Mouse (Mus musculus) layer of hippocampus, postnatal 36 days (tissue): ENCODE measurements around the gene Sun2. TPM values are rescaled to one million over a fixed set of nuclear protein-coding genes. Genes with fewer than 3 reads are reported as not detected.

Source experiments
- DNase-seq, 2 experiments: peaks; one replicate each; pipeline ENCODE4 v3.0.0; 2022
- total RNA-seq, 2 experiments: library from RNA; stranded (reverse); gene quantifications; 2 replicates each; pipeline ENCODE4 v1.2.3; 2021

Gene Sun2
- total RNA-seq, 2 experiments from 2014 or later, result 25.3 to 31.9 TPM

GRCm38 (mm10) chr15:79685141-79685641, 57.1 kb downstream of the Sun2 start:
- DNase-seq, result no peak

- no peak for DNase-seq
These were observed 57.7 kb downstream of the Sun2 start for GRCm38 (mm10) chr15:79684616-79685015.

- DNase-seq, result no peak
These were observed 58.5 kb downstream of the Sun2 start for GRCm38 (mm10) chr15:79683707-79684465.

- no peak for DNase-seq
These were observed 59.2 kb downstream of the Sun2 start for GRCm38 (mm10) chr15:79683146-79683545.

- DNase-seq, result no peak
These were observed 60.4 kb downstream of the Sun2 start for GRCm38 (mm10) chr15:79681973-79682372.

- DNase-seq, result no peak
These were observed 64.4 kb downstream of the Sun2 start for GRCm38 (mm10) chr15:79677936-79678335.

Other genes starting within 250 kb of the Sun2 start
- 10 to 100 TPM; 69.5 to 75.8 TPM for gene Kcnj4, start 237.3 kb downstream of the Sun2 start, total RNA-seq
- gene Kdelr3, start 226.1 kb downstream of the Sun2 start, total RNA-seq, result under 1 TPM in 1 of 2 experiments, not detected in 1; 0.32 TPM
- 100 to 1,000 TPM; 311 to 331 TPM for gene Ddx17, start 195.8 kb downstream of the Sun2 start, total RNA-seq
- gene Dmc1, start 137.4 kb downstream of the Sun2 start, total RNA-seq, result 1 to 10 TPM; 1.1 to 2.2 TPM
- gene Fam227a, start 83.6 kb downstream of the Sun2 start, total RNA-seq, result 10 to 100 TPM in 1 of 2 experiments, 1 to 10 TPM in 1; 9.7 to 16.0 TPM
- gene Cby1, start 83.3 kb downstream of the Sun2 start, total RNA-seq, result 10 to 100 TPM; 43.2 to 44.3 TPM
- 100 to 1,000 TPM; 101 to 108 TPM for gene Tomm22, start 71.7 kb downstream of the Sun2 start, total RNA-seq
- gene Josd1, start 54.6 kb downstream of the Sun2 start, total RNA-seq, result 10 to 100 TPM; 48.4 to 50.1 TPM
- gene Gtpbp1, start 51.7 kb downstream of the Sun2 start, total RNA-seq, result 10 to 100 TPM; 48.6 to 51.6 TPM
- gene Dnal4, start 35.3 kb upstream of the Sun2 start, total RNA-seq, result 10 to 100 TPM; 52.4 to 53.3 TPM
- 100 to 1,000 TPM; 729 to 800 TPM for gene Nptxr, start 62.2 kb upstream of the Sun2 start, total RNA-seq
- 10 to 100 TPM in 1 of 2 experiments, 1 to 10 TPM in 1; 5.8 to 10.8 TPM for gene Npcd, start 91.7 kb upstream of the Sun2 start, total RNA-seq
- gene Cbx6, start 92.2 kb upstream of the Sun2 start, total RNA-seq, result 100 to 1,000 TPM; 335 to 366 TPM
- gene Apobec3, start 149.1 kb upstream of the Sun2 start, total RNA-seq, result 1 to 10 TPM; 3.9 to 6.7 TPM
- 10 to 100 TPM; 40.4 to 44.8 TPM for gene Cbx7, start 228.6 kb upstream of the Sun2 start, total RNA-seq